Mouse (Mus musculus): Measurements from ENCODE around the gene Atxn2l. TPM values are rescaled to one million over a fixed set of nuclear protein-coding genes. Genes with fewer than 3 reads are reported as not detected.

Gene Atxn2l
- polyA plus RNA-seq, 1 experiment from 2014 or later, result 39.9 TPM

- ATAC-seq (replicated peaks; ENCODE audit: insufficient number of reproducible peaks, low FRiP score, low TSS enrichment), result no peak
- peaks cover 23% of the 10 kb centered on the region for H3K36me3 ChIP-seq (ENCODE audit: control insufficient read depth, insufficient read depth, low read length)
- no peak overlapping the region for H3K4me2 ChIP-seq
- H3K4me3 ChIP-seq (ENCODE audit: low read depth, low read length), result no peak overlapping the region
- H3K9me3 ChIP-seq (replicated peaks; ENCODE audit: control insufficient read depth, low read length), result no peaks in the 10 kb centered on the region
- H3K4me1 ChIP-seq (ENCODE audit: control insufficient read depth, insufficient read depth, low read length), result peaks cover 33% of the 10 kb centered on the region
- peaks cover 3% of the 10 kb centered on the region; the same call in 1 of the 2 replicates for H3K27me3 ChIP-seq (ENCODE audit: control insufficient read depth, insufficient read depth, low read length)
- peak overlapping the region; percentile 75; the same call in 1 of the 2 replicates for H3K27ac ChIP-seq (ENCODE audit: low read depth, low read length)
- no peak overlapping the region for H3K9ac ChIP-seq (ENCODE audit: low read depth, low read length)
- 62% methylated on average over 4 of the region's 4 CpGs for WGBS (ENCODE audit: insufficient replicate concordance)
These were observed 39.1 kb downstream of the Atxn2l start for GRCm38 (mm10) chr7:126464121-126464520.

- H3K9me3 ChIP-seq (replicated peaks; ENCODE audit: control insufficient read depth, low read length), result no peaks in the 10 kb centered on the region
- peaks cover 3% of the 10 kb centered on the region; the same call in 1 of the 2 replicates for H3K27me3 ChIP-seq (ENCODE audit: control insufficient read depth, insufficient read depth, low read length)
- no peak for ATAC-seq (replicated peaks; ENCODE audit: insufficient number of reproducible peaks, low FRiP score, low TSS enrichment)
- H3K27ac ChIP-seq (ENCODE audit: low read depth, low read length), result no peak overlapping the region
- no peak overlapping the region for H3K4me3 ChIP-seq (ENCODE audit: low read depth, low read length)
- no peak overlapping the region for H3K4me2 ChIP-seq
- H3K36me3 ChIP-seq (ENCODE audit: control insufficient read depth, insufficient read depth, low read length), result peaks cover 17% of the 10 kb centered on the region
- 52% methylated on average over 4 of the region's 4 CpGs for WGBS (ENCODE audit: insufficient replicate concordance)
- no peak overlapping the region for H3K9ac ChIP-seq (ENCODE audit: low read depth, low read length)
- H3K4me1 ChIP-seq (ENCODE audit: control insufficient read depth, insufficient read depth, low read length), result peaks cover 37% of the 10 kb centered on the region
These were observed 39.7 kb downstream of the Atxn2l start for GRCm38 (mm10) chr7:126463547-126463946.

GRCm38 (mm10) chr7:126463004-126463403 lies 40.2 kb downstream of the Atxn2l start, which contains the start of gene Atp2a1:
Gene Atp2a1, minus strand, starts transcription at chr7:126463108.
- Histone ChIP-seq H3K9me3 (replicated peaks; ENCODE audit: control insufficient read depth, low read length) (no peaks in the 10 kb centered on the region), H3K4me2 (no peak within 1 kb of the TSS), H3K4me1 (ENCODE audit: control insufficient read depth, insufficient read depth, low read length) (peaks cover 40% of the 10 kb centered on the region), H3K27ac (ENCODE audit: low read depth, low read length) (no peak within 1 kb of the TSS), H3K27me3 (ENCODE audit: control insufficient read depth, insufficient read depth, low read length) (peaks cover 3% of the 10 kb centered on the region; the same call in 1 of the 2 replicates), H3K9ac (ENCODE audit: low read depth, low read length) (0 out of 2 replicates have a peak within 1 kb of the TSS, but pooled peaks have one; percentile 28), H3K4me3 (ENCODE audit: low read depth, low read length) (no peak within 1 kb of the TSS), H3K36me3 (ENCODE audit: control insufficient read depth, insufficient read depth, low read length) (peaks cover 12% of the 10 kb centered on the region)
- WGBS (ENCODE audit: insufficient replicate concordance), result 30% methylated on average over 5 of the region's 5 CpGs
- no peak for ATAC-seq (replicated peaks; ENCODE audit: insufficient number of reproducible peaks, low FRiP score, low TSS enrichment)

GRCm38 (mm10) chr7:126461626-126462025 lies 41.6 kb downstream of the Atxn2l start:
- no peak for ATAC-seq (replicated peaks; ENCODE audit: insufficient number of reproducible peaks, low FRiP score, low TSS enrichment)
- Histone ChIP-seq H3K9ac (ENCODE audit: low read depth, low read length) (0 out of 2 replicates have a peak overlapping the region, but pooled peaks have one; percentile 10), H3K36me3 (ENCODE audit: control insufficient read depth, insufficient read depth, low read length) (no peaks in the 10 kb centered on the region), H3K4me2 (no peak overlapping the region), H3K27me3 (ENCODE audit: control insufficient read depth, insufficient read depth, low read length) (peaks cover 3% of the 10 kb centered on the region; the same call in 1 of the 2 replicates), H3K9me3 (replicated peaks; ENCODE audit: control insufficient read depth, low read length) (no peaks in the 10 kb centered on the region), H3K4me1 (ENCODE audit: control insufficient read depth, insufficient read depth, low read length) (peaks cover 36% of the 10 kb centered on the region), H3K4me3 (ENCODE audit: low read depth, low read length) (no peak overlapping the region), H3K27ac (ENCODE audit: low read depth, low read length) (no peak overlapping the region)
- WGBS (ENCODE audit: insufficient replicate concordance), result 55% methylated on average over 3 of the region's 3 CpGs

GRCm38 (mm10) chr7:126460623-126461399 lies 42.4 kb downstream of the Atxn2l start:
- 54% methylated on average over 10 of the region's 10 CpGs for WGBS (ENCODE audit: insufficient replicate concordance)
- Histone ChIP-seq H3K27ac (ENCODE audit: low read depth, low read length) (no peak overlapping the region), H3K4me3 (ENCODE audit: low read depth, low read length) (no peak overlapping the region), H3K36me3 (ENCODE audit: control insufficient read depth, insufficient read depth, low read length) (no peaks in the 10 kb centered on the region), H3K4me1 (ENCODE audit: control insufficient read depth, insufficient read depth, low read length) (peaks cover 31% of the 10 kb centered on the region), H3K9ac (ENCODE audit: low read depth, low read length) (no peak overlapping the region), H3K4me2 (no peak overlapping the region), H3K9me3 (replicated peaks; ENCODE audit: control insufficient read depth, low read length) (no peaks in the 10 kb centered on the region), H3K27me3 (ENCODE audit: control insufficient read depth, insufficient read depth, low read length) (peaks cover 3% of the 10 kb centered on the region; the same call in 1 of the 2 replicates)
- ATAC-seq (replicated peaks; ENCODE audit: insufficient number of reproducible peaks, low FRiP score, low TSS enrichment), result no peak

- no peaks in the 10 kb centered on the region for H3K9me3 ChIP-seq (replicated peaks; ENCODE audit: control insufficient read depth, low read length)
- ATAC-seq (replicated peaks; ENCODE audit: insufficient number of reproducible peaks, low FRiP score, low TSS enrichment), result no peak
- WGBS (ENCODE audit: insufficient replicate concordance), result 69% methylated on average over 11 of the region's 11 CpGs
- H3K27ac ChIP-seq (ENCODE audit: low read depth, low read length), result no peak overlapping the region
- H3K4me3 ChIP-seq (ENCODE audit: low read depth, low read length), result no peak overlapping the region
- H3K4me2 ChIP-seq, result no peak overlapping the region
- no peak overlapping the region for H3K9ac ChIP-seq (ENCODE audit: low read depth, low read length)
- H3K36me3 ChIP-seq (ENCODE audit: control insufficient read depth, insufficient read depth, low read length), result no peaks in the 10 kb centered on the region
- peaks cover 3% of the 10 kb centered on the region; the same call in 1 of the 2 replicates for H3K27me3 ChIP-seq (ENCODE audit: control insufficient read depth, insufficient read depth, low read length)
- peaks cover 13% of the 10 kb centered on the region for H3K4me1 ChIP-seq (ENCODE audit: control insufficient read depth, insufficient read depth, low read length)
These were observed 44.2 kb downstream of the Atxn2l start for GRCm38 (mm10) chr7:126458844-126459618.

GRCm38 (mm10) chr7:126458225-126458624 lies 45.0 kb downstream of the Atxn2l start:
- no peak for ATAC-seq (replicated peaks; ENCODE audit: insufficient number of reproducible peaks, low FRiP score, low TSS enrichment)
- WGBS (ENCODE audit: insufficient replicate concordance), result 66% methylated on average over 5 of the region's 5 CpGs
- peak overlapping the region; percentile 23 for H3K9ac ChIP-seq (ENCODE audit: low read depth, low read length)
- no peaks in the 10 kb centered on the region for H3K9me3 ChIP-seq (replicated peaks; ENCODE audit: control insufficient read depth, low read length)
- H3K4me1 ChIP-seq (ENCODE audit: control insufficient read depth, insufficient read depth, low read length), result peaks cover 11% of the 10 kb centered on the region
- no peak overlapping the region for H3K4me2 ChIP-seq
- no peak overlapping the region for H3K4me3 ChIP-seq (ENCODE audit: low read depth, low read length)
- no peak overlapping the region for H3K27ac ChIP-seq (ENCODE audit: low read depth, low read length)
- H3K27me3 ChIP-seq (ENCODE audit: control insufficient read depth, insufficient read depth, low read length), result peaks cover 3% of the 10 kb centered on the region; the same call in 1 of the 2 replicates
- H3K36me3 ChIP-seq (ENCODE audit: control insufficient read depth, insufficient read depth, low read length), result no peaks in the 10 kb centered on the region

GRCm38 (mm10) chr7:126456382-126457266 lies 46.6 kb downstream of the Atxn2l start:
- 70% methylated on average over 17 of the region's 17 CpGs for WGBS (ENCODE audit: insufficient replicate concordance)
- Histone ChIP-seq H3K9ac (ENCODE audit: low read depth, low read length) (no peak overlapping the region), H3K27ac (ENCODE audit: low read depth, low read length) (no peak overlapping the region)

More at GRCm38 (mm10) chr7:126456382-126457266, 46.6 kb downstream of the Atxn2l start:
- no peak for ATAC-seq (replicated peaks; ENCODE audit: insufficient number of reproducible peaks, low FRiP score, low TSS enrichment)
- no peaks in the 10 kb centered on the region; the same call in 1 of the 2 replicates for H3K27me3 ChIP-seq (ENCODE audit: control insufficient read depth, insufficient read depth, low read length)
- H3K36me3 ChIP-seq (ENCODE audit: control insufficient read depth, insufficient read depth, low read length), result no peaks in the 10 kb centered on the region
- peaks cover 7% of the 10 kb centered on the region; the same call in 1 of the 2 replicates for H3K4me1 ChIP-seq (ENCODE audit: control insufficient read depth, insufficient read depth, low read length)
- H3K4me2 ChIP-seq, result no peak overlapping the region
- H3K9me3 ChIP-seq (replicated peaks; ENCODE audit: control insufficient read depth, low read length), result no peaks in the 10 kb centered on the region
- no peak overlapping the region for H3K4me3 ChIP-seq (ENCODE audit: low read depth, low read length)

Measured in heart, embryonic 11.5 days (tissue).